Mouse (Mus musculus) CH12.LX (cell line): ENCODE data around the gene Ttll4. TPM values are rescaled to one million over a fixed set of nuclear protein-coding genes. Genes with fewer than 3 reads are reported as not detected.

Experiments
- DNase-seq: peaks from one replicate; pipeline ENCODE4 v3.0.0-alpha.2; 2013; ENCODE audit errors: extremely low read depth
- H3K27ac ChIP-seq: 2 replicates; pipeline ENCODE4 v1.5.1; 2012; ENCODE audit warnings: low read depth, mild to moderate bottlenecking, control low read depth, moderate library complexity; ENCODE audit not compliant: insufficient read depth
- H3K27me3 ChIP-seq: replicated peaks from 2 replicates; pipeline ENCODE3; 2012; ENCODE audit warnings: inconsistent platforms
- H3K36me3 ChIP-seq, 2 experiments: replicated peaks in 1 of 2; 2 replicates each; pipeline versions ENCODE3 to v1.6.1; 2012; ENCODE audit warnings: inconsistent platforms in 1 of 2, low read length in 1 of 2, mild to moderate bottlenecking in 1 of 2, mixed read lengths in 1 of 2, moderate library complexity in 1 of 2; ENCODE audit not compliant: control insufficient read depth in 1 of 2, insufficient read depth in 1 of 2
- H3K4me1 ChIP-seq, 2 experiments: 2 replicates each; pipeline ENCODE4 v1.6.1; 2012; ENCODE audit warnings: inconsistent platforms in 1 of 2, moderate library complexity in 1 of 2; ENCODE audit not compliant: insufficient read depth in 2 of 2, control insufficient read depth in 1 of 2
- H3K4me2 ChIP-seq: 2 replicates; pipeline ENCODE4 v1.6.1; 2012; ENCODE audit warnings: low read depth, mild to moderate bottlenecking, control low read depth; ENCODE audit not compliant: poor library complexity, insufficient read depth, severe bottlenecking
- H3K4me3 ChIP-seq, 3 experiments: fragments of 150-350 bp in 1 of 3; sonication (generic) in 1 of 3; replicated peaks in 1 of 3; 2 replicates each; pipeline versions ENCODE3 to v1.5.1; 2011 to 2012; ENCODE audit warnings: low read depth in 2 of 3, low read length in 2 of 3, mild to moderate bottlenecking in 2 of 3, moderate library complexity in 2 of 3, control low read depth in 1 of 3, improper control_type of control experiment in 1 of 3, inconsistent platforms in 1 of 3, mixed read lengths in 1 of 3; ENCODE audit not compliant: poor library complexity in 1 of 3
- H3K79me2 ChIP-seq: replicated peaks from 2 replicates; pipeline ENCODE4 v1.6.1; 2012; ENCODE audit warnings: mild to moderate bottlenecking, moderate library complexity; ENCODE audit not compliant: control insufficient read depth, poor library complexity, insufficient read depth, severe bottlenecking; ENCODE audit errors: extremely low read depth
- H3K9ac ChIP-seq: 2 replicates; pipeline ENCODE4 v1.6.1; 2012; ENCODE audit warnings: low read depth, mild to moderate bottlenecking, control low read depth, moderate library complexity; ENCODE audit not compliant: insufficient read depth
- H3K9me3 ChIP-seq: replicated peaks from 2 replicates; pipeline ENCODE3; 2012; ENCODE audit warnings: low read length, inconsistent platforms, mixed read lengths
- CHD2 ChIP-seq: IDR thresholded peaks from 2 replicates; pipeline ENCODE4 v1.6.1; 2011; ENCODE audit warnings: low read length, improper control_type of control experiment
- E2F4 ChIP-seq: IDR thresholded peaks from 2 replicates; pipeline ENCODE4 v1.6.1; 2011; ENCODE audit warnings: low read depth, low read length, improper control_type of control experiment; ENCODE audit not compliant: insufficient replicate concordance
- ETS1 ChIP-seq: conservative IDR thresholded peaks from 2 replicates; pipeline ENCODE4 v1.6.1; 2012; ENCODE audit warnings: low read depth, mild to moderate bottlenecking, inconsistent platforms, low read length, improper control_type of control experiment, moderate library complexity
- GABPA ChIP-seq: IDR thresholded peaks from 2 replicates; pipeline ENCODE4 v1.6.1; 2012; ENCODE audit warnings: low read depth, low read length, improper control_type of control experiment, inconsistent platforms; ENCODE audit not compliant: insufficient replicate concordance
- JUN ChIP-seq: IDR thresholded peaks from 2 replicates; pipeline ENCODE4 v1.6.1; 2011; ENCODE audit warnings: low read depth, mild to moderate bottlenecking, low read length, improper control_type of control experiment, moderate library complexity; ENCODE audit not compliant: insufficient read depth
- KAT2A ChIP-seq: IDR thresholded peaks from 2 replicates; pipeline ENCODE4 v1.6.1; 2012; ENCODE audit warnings: low read length, improper control_type of control experiment, inconsistent platforms; ENCODE audit not compliant: insufficient replicate concordance
- MYC ChIP-seq: IDR thresholded peaks from 2 replicates; pipeline ENCODE4 v1.6.1; 2011; ENCODE audit warnings: low read depth, mild to moderate bottlenecking, improper control_type of control experiment, low read length
- NELFE ChIP-seq: IDR thresholded peaks from 2 replicates; pipeline ENCODE4 v1.6.1; 2011; ENCODE audit warnings: low read depth, low read length, improper control_type of control experiment
- PAX5 ChIP-seq: IDR thresholded peaks from 2 replicates; pipeline ENCODE4 v1.6.1; 2012; ENCODE audit warnings: low read length, inconsistent platforms, mixed read lengths
- POLR2AphosphoS2 ChIP-seq: IDR thresholded peaks from 2 replicates; pipeline ENCODE4 v1.6.1; 2011; ENCODE audit warnings: low read depth, low read length, improper control_type of control experiment
- RCOR1 ChIP-seq: conservative IDR thresholded peaks from 2 replicates; pipeline ENCODE4 v1.6.1; 2012; ENCODE audit warnings: low read depth, mild to moderate bottlenecking, inconsistent platforms, low read length, improper control_type of control experiment
- SIN3A ChIP-seq: IDR thresholded peaks from 2 replicates; pipeline ENCODE4 v1.6.1; 2012; ENCODE audit warnings: low read length, improper control_type of control experiment, inconsistent platforms
- SMC3 ChIP-seq: IDR thresholded peaks from 2 replicates; pipeline ENCODE4 v1.6.1; 2011; ENCODE audit warnings: low read depth, low read length, improper control_type of control experiment
- USF1 ChIP-seq: IDR thresholded peaks from 2 replicates; pipeline ENCODE4 v1.6.1; 2014; ENCODE audit warnings: low read depth, mild to moderate bottlenecking, inconsistent platforms, low read length, improper control_type of control experiment
- ZC3H11A ChIP-seq: IDR thresholded peaks from 2 replicates; pipeline ENCODE4 v1.6.1; 2012; ENCODE audit warnings: low read depth, mild to moderate bottlenecking, inconsistent platforms, low read length, improper control_type of control experiment
- ZKSCAN1 ChIP-seq: IDR thresholded peaks from 2 replicates; pipeline ENCODE4 v1.6.1; 2012; ENCODE audit warnings: low read depth, inconsistent platforms, low read length, improper control_type of control experiment, borderline replicate concordance
- ZMIZ1 ChIP-seq: IDR thresholded peaks from 2 replicates; pipeline ENCODE4 v1.6.1; 2012; ENCODE audit warnings: low read depth, mild to moderate bottlenecking, inconsistent platforms, low read length, improper control_type of control experiment
- ZNF384 ChIP-seq: IDR thresholded peaks from 2 replicates; pipeline ENCODE4 v1.6.1; 2012; ENCODE audit warnings: low read depth, low read length, improper control_type of control experiment, inconsistent platforms
- dilution Hi-C: fragments of 300-500 bp; cut with MboI; formaldehyde crosslinking; loops from 2 replicates; pipeline ENCODE4 v1.14.3; 2020; ENCODE audit warnings: low sequenced_read_pairs; ENCODE audit not compliant: extremely low pct_unique_long_range_greater_than_20kb, extremely low pct_ligation_motif_present
- in situ Hi-C: fragments of 300-500 bp; cut with MboI; formaldehyde crosslinking; loops from 3 replicates; pipeline ENCODE4 v1.14.3; 2019; ENCODE audit warnings: low sequenced_read_pairs, low pct_ligation_motif_present, low pct_unique_long_range_greater_than_20kb, mixed read lengths
- polyA plus RNA-seq: library from polyadenylated mRNA; unstranded; fragments of >175 nt; gene quantifications from 2 replicates; pipeline ENCODE4 v1.2.1, GENCODE M21; 2012; ENCODE audit warnings: low read depth; ENCODE audit not compliant: insufficient read length
- total RNA-seq, 2 experiments: library from RNA; depleted of rRNA; stranded (reverse); fragments of 300-350 nt in 1 of 2; fragments of >200 nt in 1 of 2; gene quantifications; 2 replicates each; pipeline ENCODE4 v1.2.3; 2012 to 2014

The Ttll4 gene
- total and polyA plus RNA-seq, 3 experiments, result 21.8 to 85.8 (median 23.6) TPM

GRCm38 (mm10) chr1:74713859-74714730 is 52.5 kb downstream of the Ttll4 start:
- no peak for DNase-seq
- Histone ChIP-seq H3K36me3 (no peaks in the 10 kb centered on the region), H3K4me3 (no peak overlapping the region), H3K27ac (no peak overlapping the region), H3K4me2 (no peak overlapping the region), H3K9me3 (no peaks in the 10 kb centered on the region), H3K4me1 (peaks cover 0 to 21% of the 10 kb centered on the region in 2 experiments; a peak in 3 of 4 replicates), H3K27me3 (no peaks in the 10 kb centered on the region), H3K9ac (no peak overlapping the region), H3K79me2 (no peaks in the 10 kb centered on the region)
- dilution Hi-C loops (no loop called here), in situ Hi-C loops (no loop called here)
- TF ChIP-seq NELFE (no peak), SIN3A (no peak), MYC (no peak), SMC3 (no peak), CHD2 (no peak)

GRCm38 (mm10) chr1:74714967-74715366 is 53.4 kb downstream of the Ttll4 start:
- dilution Hi-C loops (no loop called here), in situ Hi-C loops (loop anchor here (5.0 kb wide), 1 partner anchor 37 kb away; no protein-coding TSS in a partner anchor)
- H3K4me2 ChIP-seq, result no peak overlapping the region
- H3K79me2 ChIP-seq, result no peaks in the 10 kb centered on the region
- no peaks in the 10 kb centered on the region for H3K27me3 ChIP-seq
- no peaks in the 10 kb centered on the region for H3K9me3 ChIP-seq
- H3K36me3 ChIP-seq, result no peaks in the 10 kb centered on the region
- TF ChIP-seq ZMIZ1 (no peak), ZKSCAN1 (no peak), ETS1 (no peak), GABPA (no peak), USF1 (no peak)
- no peak overlapping the region for H3K27ac ChIP-seq
- DNase-seq, result no peak
- peaks cover 0 to 21% of the 10 kb centered on the region in 2 experiments; a peak in 3 of 4 replicates for H3K4me1 ChIP-seq
- no peak overlapping the region for H3K9ac ChIP-seq
- no peak overlapping the region for H3K4me3 ChIP-seq

- no peak overlapping the region for H3K9ac ChIP-seq
- TF ChIP-seq PAX5 (no peak), ZKSCAN1 (no peak), SIN3A (no peak), POLR2AphosphoS2 (no peak), ZMIZ1 (no peak), JUN (no peak), RCOR1 (no peak), ZNF384 (no peak), KAT2A (no peak), ZC3H11A (no peak), E2F4 (no peak)
- in situ Hi-C loops (loop anchor here (5.0 kb wide), 1 partner anchor 37 kb away; no protein-coding TSS in a partner anchor), dilution Hi-C loops (no loop called here)
- no peak for DNase-seq
- no peaks in the 10 kb centered on the region for H3K36me3 ChIP-seq
- H3K4me3 ChIP-seq, result no peak overlapping the region
- H3K79me2 ChIP-seq, result no peaks in the 10 kb centered on the region
- peaks cover 0 to 21% of the 10 kb centered on the region in 2 experiments; a peak in 3 of 4 replicates for H3K4me1 ChIP-seq
- H3K4me2 ChIP-seq, result no peak overlapping the region
- no peaks in the 10 kb centered on the region for H3K27me3 ChIP-seq
- H3K27ac ChIP-seq, result no peak overlapping the region
- no peaks in the 10 kb centered on the region for H3K9me3 ChIP-seq
Observed at GRCm38 (mm10) chr1:74715468-74715867, 53.9 kb downstream of the Ttll4 start.
